Mouse (Mus musculus): ENCODE measurements around the gene Hcfc2.

Gene Hcfc2

DNA sequence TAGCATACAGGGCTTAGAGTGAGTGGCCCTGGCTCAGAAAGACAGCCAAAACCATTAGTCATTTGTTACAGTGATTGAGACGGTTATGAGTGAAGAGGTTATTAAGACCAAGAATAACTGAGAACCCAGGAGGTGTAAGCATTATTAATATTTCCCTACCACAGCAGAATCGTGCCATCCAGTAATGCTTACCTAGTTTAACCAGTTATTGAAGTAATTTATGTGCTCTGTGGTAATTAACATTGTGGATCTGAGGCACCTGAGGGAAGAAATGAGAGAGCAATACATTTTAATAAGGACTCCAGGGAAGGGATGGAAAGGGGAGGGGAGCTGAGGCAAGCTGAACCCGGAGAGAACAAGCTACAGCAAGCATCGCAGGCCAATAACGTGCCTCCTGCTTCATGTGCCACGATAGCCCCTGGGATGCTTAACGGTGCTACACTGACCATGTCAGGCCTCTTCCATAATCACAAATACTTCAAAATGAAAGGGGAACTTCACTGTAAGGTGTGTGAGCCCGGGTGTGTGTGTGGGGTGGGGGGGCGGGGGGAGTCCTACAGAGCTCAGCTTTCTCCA lies 75.7 kb downstream of the Hcfc2 start:
- no peak for DNase-seq (ENCODE audit: low spot score in 2 of 2)

DNA sequence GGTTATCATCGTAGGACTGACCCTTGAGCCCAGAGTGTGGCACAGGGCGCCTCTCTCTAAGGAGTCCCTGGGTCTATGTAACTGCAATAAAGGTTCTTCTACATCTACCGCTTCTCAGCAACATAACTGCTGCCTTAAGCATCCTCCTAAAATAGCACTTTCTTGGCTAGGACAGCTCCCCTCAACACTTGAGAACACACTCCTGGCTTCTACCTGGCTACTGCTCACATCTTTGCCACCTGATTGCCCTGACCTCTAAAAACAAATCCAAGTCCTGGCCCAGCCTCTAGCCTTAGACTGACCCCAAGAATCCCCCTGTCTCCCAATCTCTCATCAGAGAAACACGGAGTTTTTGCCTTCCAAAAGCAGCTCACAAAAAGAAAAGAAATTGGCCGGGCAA lies 78.9 kb downstream of the Hcfc2 start:
- DNase-seq (ENCODE audit: low spot score in 2 of 2), result no peak

DNA sequence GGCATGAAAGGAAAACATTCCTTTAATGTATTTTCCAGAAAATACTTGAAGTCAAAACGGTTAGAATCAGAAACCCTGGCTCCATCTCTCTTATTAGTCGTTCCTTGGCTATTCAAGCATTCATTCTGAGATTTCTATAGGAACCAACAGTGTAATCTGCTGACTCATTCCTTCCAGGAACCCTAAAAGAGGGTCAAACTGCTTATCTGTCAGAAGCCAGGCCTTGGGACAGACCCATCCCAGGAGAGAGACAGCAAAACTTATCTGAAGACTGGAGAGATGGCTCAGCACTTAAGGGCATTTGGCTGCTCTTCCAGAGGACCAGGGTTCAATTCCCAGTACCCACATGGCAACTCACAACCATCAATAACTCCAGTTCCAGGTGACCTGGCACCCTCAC lies 81.1 kb downstream of the Hcfc2 start:
- no peak for DNase-seq (ENCODE audit: low spot score in 2 of 2)

DNA sequence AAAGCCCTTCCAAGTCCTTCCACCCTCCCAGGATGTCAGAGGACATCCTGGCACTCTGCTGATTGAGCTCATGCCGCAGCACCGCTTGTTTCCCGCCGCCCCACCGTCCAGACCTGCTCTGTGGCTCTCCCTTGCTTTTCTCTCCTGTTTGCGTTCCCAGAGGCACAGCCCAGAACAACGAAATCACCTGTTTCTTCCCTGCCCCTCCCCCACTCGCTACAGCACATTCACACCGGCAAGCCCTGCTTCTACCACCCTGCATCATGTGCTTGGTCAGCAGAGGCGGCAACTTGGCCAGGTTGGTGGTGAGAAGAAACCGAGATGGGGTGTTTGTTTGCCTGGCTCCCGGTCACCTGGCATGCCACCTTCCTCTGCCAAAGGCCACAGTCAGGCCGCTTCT lies 81.9 kb downstream of the Hcfc2 start:
- no peak for DNase-seq (ENCODE audit: low spot score in 2 of 2)

DNA sequence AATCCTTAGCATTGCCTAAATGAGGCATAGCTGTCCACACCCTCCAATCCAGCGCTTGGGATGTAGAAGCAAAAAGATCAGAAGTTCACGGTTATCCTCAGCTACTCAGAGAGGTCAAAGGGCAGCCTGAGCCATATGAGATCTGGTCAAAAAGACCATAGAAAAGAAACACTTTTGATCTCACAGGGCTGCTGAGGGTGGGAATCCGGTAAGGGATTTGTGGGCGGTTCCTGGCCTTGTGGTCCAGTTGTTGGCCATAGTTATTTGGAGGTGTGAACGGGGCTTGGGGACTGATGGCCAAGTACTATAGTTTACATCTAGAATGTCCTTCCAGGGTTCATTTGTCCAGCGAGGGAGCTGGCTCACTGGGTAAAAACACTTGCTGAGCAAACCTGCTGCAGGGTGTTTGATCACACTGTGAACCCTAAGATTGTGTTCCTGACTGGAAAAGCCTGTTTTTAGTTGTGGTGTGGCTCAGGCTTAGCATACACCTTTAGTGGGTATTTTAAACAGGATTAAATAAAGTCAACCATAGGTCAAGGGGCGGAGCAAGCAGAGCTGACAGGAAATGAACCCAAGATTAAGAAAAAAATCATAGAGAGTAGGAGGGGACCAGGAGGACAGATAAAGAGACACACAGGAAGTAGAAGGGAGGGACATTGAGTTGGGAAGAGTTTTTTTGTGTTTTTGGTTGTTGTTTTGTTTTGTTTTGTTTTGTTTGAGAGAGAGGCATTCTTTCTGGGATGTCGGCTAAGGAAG lies 83.0 kb downstream of the Hcfc2 start:
- DNase-seq (ENCODE audit: low spot score in 2 of 2), result no peak

DNA sequence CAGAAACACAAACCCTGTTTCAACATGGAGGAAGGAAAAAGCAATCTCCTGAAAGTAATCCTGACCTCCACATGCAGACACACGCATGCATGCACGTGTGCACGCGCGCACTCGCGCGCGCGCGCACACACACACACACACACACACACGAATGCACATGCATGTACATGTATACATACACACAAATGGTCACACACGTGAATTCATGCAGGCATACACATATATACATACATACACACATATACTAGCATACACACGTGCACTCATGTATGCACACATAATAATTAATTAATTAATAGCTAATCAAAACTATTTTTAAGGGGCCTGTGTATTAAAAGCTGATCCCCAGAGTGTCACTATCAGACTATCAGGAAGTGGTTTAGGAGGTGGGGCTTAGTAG lies 83.9 kb downstream of the Hcfc2 start:
- DNase-seq (ENCODE audit: low spot score in 2 of 2), result no peak

DNA sequence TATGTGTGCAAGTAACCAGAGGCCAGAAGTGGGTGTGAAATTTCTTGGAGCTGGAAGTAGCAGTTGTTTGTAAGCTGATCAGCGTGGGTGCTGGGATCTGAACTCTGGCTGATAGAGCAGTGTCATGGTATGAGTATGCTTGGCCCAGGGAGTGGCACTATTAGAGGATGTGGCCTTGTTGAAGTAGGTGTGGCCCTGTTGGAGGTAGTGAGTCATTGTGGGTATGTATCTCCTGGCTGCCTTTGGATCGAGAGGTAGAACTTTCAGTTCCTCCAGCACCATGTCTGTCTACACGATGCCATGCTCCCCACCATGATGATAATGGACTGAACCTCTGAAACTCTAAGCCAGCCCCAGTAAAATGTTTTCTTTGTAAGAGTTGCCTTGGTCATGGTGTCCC lies 84.4 kb downstream of the Hcfc2 start:
- DNase-seq (ENCODE audit: low spot score in 2 of 2), result no peak

DNA sequence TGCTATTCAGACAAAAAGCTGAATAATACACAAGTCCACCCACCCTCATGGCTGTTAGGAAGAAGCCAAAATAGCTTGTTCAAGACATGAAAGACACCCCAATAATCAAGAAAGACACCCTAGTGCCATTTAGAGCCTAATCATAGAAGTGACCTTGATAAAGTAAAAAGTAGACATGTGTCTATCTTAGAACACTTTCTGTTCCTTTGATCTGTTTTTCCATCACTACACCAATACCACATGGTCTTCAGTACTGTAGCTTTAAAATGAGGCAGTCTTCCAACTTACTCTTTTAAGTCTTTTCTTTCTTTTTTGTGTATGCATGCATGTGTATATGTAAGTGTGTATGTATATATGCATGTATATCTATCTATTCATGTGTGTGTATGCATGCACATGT lies 84.9 kb downstream of the Hcfc2 start:
- no peak for DNase-seq (ENCODE audit: low spot score in 2 of 2)

DNA sequence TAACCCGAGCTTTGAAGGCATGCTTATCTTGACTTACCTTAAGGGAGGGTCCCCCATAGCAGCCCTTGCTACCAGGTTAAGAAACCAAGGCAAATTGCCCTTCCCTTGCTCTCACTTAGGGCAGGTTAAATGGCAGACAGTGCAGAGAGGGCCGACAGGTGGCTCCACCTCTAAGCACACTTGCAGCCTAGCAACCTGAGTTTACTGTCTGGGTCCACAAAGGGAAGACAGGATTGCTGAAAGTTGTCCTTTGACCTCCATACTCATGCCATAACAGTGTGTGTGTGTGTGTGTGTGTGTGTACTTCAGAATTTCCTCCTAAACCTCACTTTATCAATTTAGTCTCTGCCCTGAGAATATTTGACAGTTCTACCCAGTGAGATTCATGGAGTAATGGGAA lies 86.5 kb downstream of the Hcfc2 start:
- no peak for DNase-seq (ENCODE audit: low spot score in 2 of 2)

DNA sequence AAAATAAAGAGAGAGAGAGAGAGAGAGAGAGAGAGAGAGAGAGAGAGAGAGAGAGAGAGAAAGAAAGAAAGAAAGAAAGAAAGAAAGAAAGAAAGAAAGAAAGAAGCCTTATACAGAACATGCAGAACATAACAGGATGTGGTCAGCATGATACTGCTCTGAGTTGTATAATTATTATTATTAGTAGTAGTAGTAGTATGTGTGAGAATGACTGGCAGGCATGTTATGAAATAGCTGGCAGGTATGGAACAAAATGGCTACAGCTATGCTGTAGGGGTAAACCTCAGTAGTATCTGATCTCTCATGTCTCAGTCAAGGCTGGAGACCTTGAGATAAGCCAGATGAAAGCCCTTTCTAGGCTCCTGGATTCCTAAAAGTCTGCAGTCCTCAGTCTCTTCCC lies 93.2 kb downstream of the Hcfc2 start:
- no peak for DNase-seq (ENCODE audit: low spot score in 2 of 2)

DNA sequence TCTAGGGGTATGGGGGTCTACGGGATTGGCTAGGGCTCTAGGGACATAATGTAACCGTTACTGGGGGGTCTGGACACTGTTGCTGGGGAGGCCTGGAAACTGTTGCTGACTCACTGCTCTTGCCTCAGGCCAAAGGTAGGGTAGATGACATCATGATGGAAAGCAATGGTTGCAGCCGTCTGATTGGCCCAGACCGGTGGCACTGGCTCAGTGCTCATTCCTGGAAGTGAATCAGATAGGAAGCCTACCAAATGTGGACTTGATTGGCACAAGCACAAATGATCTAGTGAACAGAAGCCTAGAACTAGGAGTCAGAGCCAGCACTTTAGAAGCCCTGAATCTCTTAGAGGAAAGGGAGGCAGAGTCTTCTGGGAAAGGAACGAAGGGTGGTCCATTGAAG lies 94.5 kb downstream of the Hcfc2 start:
- no peak for DNase-seq (ENCODE audit: low spot score in 2 of 2)

DNA sequence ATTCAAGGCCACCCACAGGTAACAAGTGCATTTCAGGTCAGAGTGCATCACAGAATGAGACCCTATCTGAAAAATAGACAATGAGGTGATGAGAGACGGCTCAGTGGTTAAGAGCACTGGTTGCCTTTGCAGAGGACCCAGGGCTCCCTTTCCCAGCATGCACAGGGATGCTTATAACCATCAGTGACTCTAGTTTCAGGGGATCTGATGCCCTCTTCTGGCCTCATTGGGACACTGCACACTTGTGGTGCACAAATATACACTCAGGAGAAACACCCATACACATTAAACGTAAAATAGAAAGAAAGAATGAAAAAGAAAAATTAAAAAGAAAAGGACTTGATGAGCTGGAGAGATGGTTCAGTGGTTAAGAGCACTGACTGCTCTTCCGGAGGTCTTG lies 95.8 kb downstream of the Hcfc2 start:
- no peak for DNase-seq (ENCODE audit: low spot score in 2 of 2)

Measured in cerebellum, postnatal 4 days (tissue).